8 mouse cellular contexts compared by ENCODE assay signal in genomic region chr14:52195691-52196090, GRCm38 (mm10). TPM values are rescaled to one million over a fixed set of nuclear protein-coding genes. Genes with fewer than 3 reads are reported as not detected.
DNase-seq lines count a peak whose midpoint lies in the region; ATAC-seq and TF ChIP-seq lines count a peak whose summit lies in the region.

No protein-coding gene starts in this region.

- H3K4me3 ChIP-seq in forebrain, embryonic 15.5 days, result peak overlapping the region; percentile 81
- H3K4me3 ChIP-seq in liver, postnatal 0 days (ENCODE audit: low read depth, low read length), result peak overlapping the region; percentile 89
- peak overlapping the region; percentile 100 for H3K4me3 ChIP-seq in neural tube, embryonic 14.5 days (ENCODE audit: low read depth, low read length)

- peak overlapping the region; percentile 87 for H3K4me2 ChIP-seq in forebrain, embryonic 15.5 days (replicated peaks)
- peak overlapping the region; percentile 68 for H3K4me2 ChIP-seq in liver, postnatal 0 days (ENCODE audit: low read depth, low read length)
- peak overlapping the region; percentile 88 for H3K4me2 ChIP-seq in neural tube, embryonic 14.5 days (ENCODE audit: low read depth, low read length)

- peaks cover 34% of the 10 kb centered on the region for H3K36me3 ChIP-seq in forebrain, embryonic 15.5 days
- peaks cover 22% of the 10 kb centered on the region for H3K36me3 ChIP-seq in liver, postnatal 0 days (replicated peaks; ENCODE audit: insufficient read depth, low read length)
- peaks cover 14% of the 10 kb centered on the region for H3K36me3 ChIP-seq in neural tube, embryonic 14.5 days (ENCODE audit: control insufficient read depth, insufficient read depth, low read length)

- no peaks in the 10 kb centered on the region for H3K27me3 ChIP-seq in forebrain, embryonic 15.5 days
- H3K27me3 ChIP-seq in liver, postnatal 0 days (ENCODE audit: insufficient read depth, low read length), result no peaks in the 10 kb centered on the region
- H3K27me3 ChIP-seq in neural tube, embryonic 14.5 days (ENCODE audit: control insufficient read depth, insufficient read depth, low read length), result peaks cover 4% of the 10 kb centered on the region; the same call in 1 of the 2 replicates

- no peak for ATAC-seq in forebrain, embryonic 15.5 days (replicated peaks)
- ATAC-seq in liver, postnatal 0 days, result no peak
- ATAC-seq in neural tube, embryonic 14.5 days (ENCODE audit: low read depth), result no peak

- WGBS in forebrain, embryonic 15.5 days, result 10% methylated on average over 3 of the region's 3 CpGs
- 7% methylated on average over 3 of the region's 3 CpGs for WGBS in liver, postnatal 0 days (ENCODE audit: insufficient replicate concordance)
- 17% methylated on average over 3 of the region's 3 CpGs for WGBS in neural tube, embryonic 14.5 days

- H3K9me3 ChIP-seq in forebrain, embryonic 15.5 days, result no peaks in the 10 kb centered on the region
- H3K9me3 ChIP-seq in liver, postnatal 0 days (ENCODE audit: low read length), result no peaks in the 10 kb centered on the region
- H3K9me3 ChIP-seq in neural tube, embryonic 14.5 days (ENCODE audit: control insufficient read depth, low read length), result no peaks in the 10 kb centered on the region

- TF ChIP-seq CTCF in liver, postnatal 0 days (IDR thresholded peaks at IDR 0.05; ENCODE audit: low read depth), result peak; percentile 78

- DNase-seq in urinary bladder, postnatal 25 days (ENCODE audit: low spot score), result peak; percentile 17
- DNase-seq in urinary bladder, postnatal 10 days (ENCODE audit: low spot score), result no peak
- DNase-seq in cerebellum, adult 11-12 months, result peak; percentile 38
- peak; percentile 38 for DNase-seq in kidney, adult 11 months
- peak; percentile 80 for DNase-seq in liver, postnatal 0 days
- no peak for DNase-seq in ovary, postnatal 10 days (ENCODE audit: low spot score)

- peak overlapping the region; percentile 86 for H3K9ac ChIP-seq in forebrain, embryonic 15.5 days (replicated peaks)
- peak overlapping the region; percentile 96 for H3K9ac ChIP-seq in liver, postnatal 0 days (replicated peaks)
- no peak overlapping the region; the same call in 1 of the 2 replicates for H3K9ac ChIP-seq in neural tube, embryonic 14.5 days (replicated peaks; ENCODE audit: low read depth, low read length)

- no peak overlapping the region for H3K27ac ChIP-seq in forebrain, embryonic 15.5 days (replicated peaks)
- no peak overlapping the region for H3K27ac ChIP-seq in liver, postnatal 0 days (ENCODE audit: low read depth)
- H3K27ac ChIP-seq in neural tube, embryonic 14.5 days (ENCODE audit: low read depth, low read length), result no peak overlapping the region

- peaks cover 34% of the 10 kb centered on the region for H3K4me1 ChIP-seq in forebrain, embryonic 15.5 days
- peaks cover 17% of the 10 kb centered on the region for H3K4me1 ChIP-seq in liver, postnatal 0 days (ENCODE audit: insufficient read depth)
- peaks cover 8% of the 10 kb centered on the region for H3K4me1 ChIP-seq in neural tube, embryonic 14.5 days (ENCODE audit: control insufficient read depth, insufficient read depth, low read length)

- no peak for TF ChIP-seq EP300 in liver, postnatal 0 days (IDR thresholded peaks at IDR 0.05; ENCODE audit: low read depth)

RNA-seq across cellular contexts. Expression of gene Supt16, which starts 1.5 kb away (rescaled TPM):
- 56.1 and 58.9 TPM in 2 replicates for polyA plus RNA-seq in forebrain, embryonic 15.5 days (2015; fragmentation: Nextera tagmentation; extraction: Ambion mirVana)
- polyA plus RNA-seq in liver, postnatal 0 days (2015; fragmentation: Nextera tagmentation; extraction: Ambion mirVana), result 15.7 and 18.0 TPM in 2 replicates
- 43.6 and 61.4 TPM in 2 replicates for polyA plus RNA-seq in neural tube, embryonic 14.5 days (2014; fragmentation: Nextera tagmentation; extraction: Ambion mirVana)

Comparison
In these comparisons a context has a peak if more than half of its experiments do, and no peak if none do; other contexts are left out.
1. DNase-seq: peak in urinary bladder, postnatal 25 days (single experiment), cerebellum, adult 11-12 months (single experiment), kidney, adult 11 months (single experiment) and liver, postnatal 0 days (single experiment); none in urinary bladder, postnatal 10 days (single experiment) and ovary, postnatal 10 days (single experiment).
2. Peak in every context shown above with its lines, with median percentiles within 50 percentile points of each other: H3K4me2 ChIP-seq and H3K4me3 ChIP-seq.